Mouse (Mus musculus) hindbrain, embryonic 15.5 days (tissue): ENCODE measurements around the gene Wdr64. TPM values are rescaled to one million over a fixed set of nuclear protein-coding genes. Genes with fewer than 3 reads are reported as not detected.

Experiments
- ATAC-seq: fragments of 200-750 bp; cut with Nextera tagmentation; 2 replicates; pipeline ENCODE4 v1.8.0; 2017; ENCODE audit warnings: low read depth, moderate number of reproducible peaks, moderate TSS enrichment; ENCODE audit not compliant: low FRiP score
- H3K27ac ChIP-seq: fragments of 300-500 bp; sonication (generic); replicated peaks from 2 replicates; pipeline ENCODE4 v1.5.1; 2015; ENCODE audit warnings: mild to moderate bottlenecking, inconsistent platforms
- H3K27me3 ChIP-seq: fragments of 300-500 bp; sonication (generic); 2 replicates; pipeline ENCODE4 v1.6.1; 2015; ENCODE audit warnings: control low read depth, inconsistent platforms
- H3K36me3 ChIP-seq: fragments of 300-500 bp; sonication (generic); 2 replicates; pipeline ENCODE4 v1.6.1; 2015; ENCODE audit warnings: control low read depth, inconsistent platforms
- H3K4me1 ChIP-seq: fragments of 300-500 bp; sonication (generic); replicated peaks from 2 replicates; pipeline ENCODE4 v1.6.1; 2015; ENCODE audit warnings: control low read depth, inconsistent platforms
- H3K4me2 ChIP-seq: fragments of 300-500 bp; sonication (generic); 2 replicates; pipeline ENCODE4 v1.6.1; 2015; ENCODE audit warnings: moderate library complexity, mild to moderate bottlenecking, inconsistent platforms
- H3K4me3 ChIP-seq: fragments of 300-500 bp; sonication (generic); 2 replicates; pipeline ENCODE4 v1.5.1; 2015; ENCODE audit warnings: mild to moderate bottlenecking, inconsistent platforms
- H3K9ac ChIP-seq: fragments of 300-500 bp; sonication (generic); 2 replicates; pipeline ENCODE4 v1.6.1; 2015; ENCODE audit warnings: inconsistent platforms
- H3K9me3 ChIP-seq: fragments of 300-500 bp; sonication (generic); 2 replicates; pipeline ENCODE4 v1.6.1; 2016; ENCODE audit warnings: control low read depth, inconsistent platforms
- WGBS: fragments of 180-500 bp; shearing (Covaris S2); methylation state at CpG from one replicate; pipeline ENCODE4 v1.1.7; 2015; 5-methylcytosine and 5-hydroxymethylcytosine counted together
- polyA plus RNA-seq: library from polyadenylated mRNA; unstranded; fragments of >200 nt; fragmentation: Nextera tagmentation; extraction: Ambion mirVana; gene quantifications from 2 replicates; pipeline ENCODE4 v1.2.1, GENCODE M21; 2015

Gene Wdr64
- polyA plus RNA-seq, 1 experiment from 2014 or later = not detected

DNA sequence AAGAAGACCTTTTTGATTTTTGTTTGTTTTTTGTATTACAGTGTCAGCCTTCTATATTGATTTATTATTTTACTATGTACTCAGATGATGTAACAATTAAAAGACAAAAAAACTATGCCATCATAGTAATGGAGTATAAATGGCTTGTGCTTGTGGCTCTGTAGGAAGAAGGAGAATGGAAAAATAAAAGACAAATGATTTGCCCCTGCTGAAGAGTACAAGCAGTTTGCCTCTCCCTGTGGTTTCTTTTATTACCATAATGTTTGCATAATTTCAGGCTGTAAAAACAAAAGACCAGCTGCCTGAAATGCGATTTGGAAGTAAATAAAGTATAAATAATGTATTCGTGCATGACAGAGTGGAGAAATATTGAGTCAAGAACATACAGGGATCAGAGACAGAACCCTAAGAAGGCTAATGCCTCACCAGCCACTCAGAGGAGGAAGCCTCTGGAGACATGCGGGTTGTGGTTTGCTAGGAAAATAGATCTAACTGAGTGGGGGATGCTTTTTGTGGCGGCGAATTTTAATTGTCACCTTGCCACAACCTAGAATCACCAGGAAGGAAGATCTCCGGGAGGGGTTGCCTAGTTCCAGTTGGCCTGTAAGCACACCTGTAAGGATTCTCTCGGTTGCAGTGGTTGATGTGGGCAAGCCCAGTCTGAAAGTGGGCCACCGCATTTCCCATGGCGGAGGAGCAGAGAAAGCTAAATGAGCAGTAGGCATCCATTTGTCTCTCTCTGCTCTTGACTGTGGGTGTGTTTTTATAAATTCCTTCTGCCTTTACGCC lies 56.4 kb downstream of the Wdr64 start:
- no peak overlapping the region for H3K4me3 ChIP-seq
- H3K27ac ChIP-seq = no peak overlapping the region
- no peaks in the 10 kb centered on the region for H3K4me1 ChIP-seq
- H3K4me2 ChIP-seq = no peak overlapping the region
- no peaks in the 10 kb centered on the region for H3K9me3 ChIP-seq
- ATAC-seq = no peak
- no peak overlapping the region for H3K9ac ChIP-seq
- H3K27me3 ChIP-seq = no peaks in the 10 kb centered on the region
- no peaks in the 10 kb centered on the region for H3K36me3 ChIP-seq
- WGBS = 66% methylated on average over 10 of the region's 10 CpGs

DNA sequence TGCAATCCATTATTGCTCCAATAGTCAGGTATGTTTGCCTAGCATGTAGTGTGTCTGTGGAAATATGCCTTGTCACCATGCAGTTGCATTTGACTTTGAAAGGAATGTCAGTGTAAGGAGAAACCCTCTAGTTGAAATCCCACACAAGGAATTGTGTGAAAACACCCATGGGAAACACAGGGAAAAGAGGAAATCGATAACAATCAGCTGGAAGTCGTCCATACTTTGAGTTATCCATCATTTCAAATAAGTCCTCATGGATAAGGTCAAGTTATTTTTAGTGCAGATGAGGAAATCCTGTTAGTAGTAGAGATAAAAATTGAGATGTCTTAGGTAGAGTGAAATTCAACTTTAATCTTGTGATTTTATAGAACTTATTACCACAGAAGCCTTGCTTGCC lies 96.3 kb downstream of the Wdr64 start:
- H3K4me3 ChIP-seq = no peak overlapping the region
- ATAC-seq = no peak
- H3K4me2 ChIP-seq = no peak overlapping the region
- no peaks in the 10 kb centered on the region for H3K36me3 ChIP-seq
- no peaks in the 10 kb centered on the region for H3K27me3 ChIP-seq
- no peak overlapping the region for H3K9ac ChIP-seq
- H3K9me3 ChIP-seq = no peaks in the 10 kb centered on the region
- 76% methylated on average over 2 of the region's 2 CpGs for WGBS
- no peaks in the 10 kb centered on the region for H3K4me1 ChIP-seq
- no peak overlapping the region for H3K27ac ChIP-seq

DNA sequence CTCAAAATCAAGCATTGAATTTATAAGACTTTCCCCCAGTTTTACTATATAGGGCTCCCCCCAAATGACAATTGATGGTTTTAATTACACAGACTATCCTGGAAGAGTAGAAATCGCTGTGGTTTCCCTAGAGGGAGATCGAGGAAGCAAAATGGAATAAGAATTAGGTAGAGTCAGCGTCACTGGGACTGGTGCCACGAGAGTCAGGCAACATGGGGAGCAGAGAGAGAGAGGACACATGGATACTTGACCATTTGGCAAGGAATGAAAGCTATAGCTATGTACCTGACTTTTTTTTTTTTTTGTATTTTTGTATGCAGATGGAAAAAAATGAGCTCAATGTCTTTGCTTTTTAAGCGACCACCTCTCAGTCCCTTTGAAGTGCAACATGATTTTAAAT lies 110.0 kb downstream of the Wdr64 start:
- H3K9ac ChIP-seq = no peak overlapping the region
- H3K4me3 ChIP-seq = no peak overlapping the region
- 61% methylated on average over 5 of the region's 5 CpGs for WGBS
- no peak overlapping the region for H3K4me2 ChIP-seq
- no peaks in the 10 kb centered on the region for H3K4me1 ChIP-seq
- H3K27me3 ChIP-seq = no peaks in the 10 kb centered on the region
- no peaks in the 10 kb centered on the region for H3K9me3 ChIP-seq
- H3K27ac ChIP-seq = no peak overlapping the region
- no peak for ATAC-seq
- no peaks in the 10 kb centered on the region for H3K36me3 ChIP-seq

DNA sequence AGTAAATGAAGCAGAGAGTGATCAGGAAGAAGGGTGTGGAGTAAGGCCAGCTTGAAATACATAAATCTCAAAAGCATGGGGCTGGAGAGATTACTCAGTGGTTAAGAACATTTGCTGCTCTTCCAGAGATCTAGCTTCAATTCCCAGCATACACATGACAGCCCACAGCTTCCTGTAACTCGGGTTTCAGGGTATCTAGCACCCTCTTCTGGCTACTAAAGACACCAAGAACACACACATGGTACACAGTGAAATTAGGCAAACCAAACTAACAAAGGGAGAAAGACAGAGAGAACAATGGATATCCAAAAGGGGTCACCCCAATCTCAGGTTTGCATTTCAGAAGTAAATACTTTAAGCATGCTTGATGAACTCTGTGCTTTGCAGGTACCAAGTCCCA lies 113.2 kb downstream of the Wdr64 start:
- 23% methylated on average over 1 of the region's 1 CpGs for WGBS
- H3K4me3 ChIP-seq = no peak overlapping the region
- no peaks in the 10 kb centered on the region for H3K27me3 ChIP-seq
- H3K36me3 ChIP-seq = no peaks in the 10 kb centered on the region
- H3K27ac ChIP-seq = no peak overlapping the region
- no peaks in the 10 kb centered on the region for H3K9me3 ChIP-seq
- no peak for ATAC-seq
- no peak overlapping the region for H3K4me2 ChIP-seq
- H3K4me1 ChIP-seq = no peaks in the 10 kb centered on the region
- H3K9ac ChIP-seq = no peak overlapping the region

DNA sequence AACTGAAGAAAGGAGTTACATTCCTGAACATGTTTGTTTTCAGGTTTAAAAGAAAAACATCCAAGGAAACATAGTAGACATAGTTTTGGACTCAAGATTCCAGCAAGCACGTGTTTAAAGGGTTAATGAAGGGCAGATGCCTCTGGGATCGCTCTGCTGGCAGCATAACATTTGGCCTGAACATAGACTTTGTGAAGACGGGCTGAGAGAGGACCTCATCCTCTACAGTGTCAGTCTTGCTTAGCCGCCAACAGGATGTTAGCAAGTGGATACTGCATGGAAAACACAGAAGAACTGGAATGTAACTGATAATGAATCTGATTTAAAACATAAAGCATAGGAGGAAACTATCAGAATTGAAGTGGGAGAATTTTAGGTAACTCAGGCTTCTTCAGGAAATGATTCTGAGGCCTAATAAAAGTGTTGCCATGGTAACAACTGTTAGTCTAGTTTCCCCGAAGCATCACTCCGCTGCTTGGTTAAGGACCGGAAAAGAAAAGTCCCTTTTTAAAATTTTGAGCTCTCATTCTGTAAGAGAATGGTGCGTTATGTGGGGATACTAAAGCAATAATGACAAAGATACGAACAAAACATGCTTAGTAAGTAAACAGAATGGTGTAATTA lies 125.5 kb downstream of the Wdr64 start:
- Histone ChIP-seq H3K9me3 (no peaks in the 10 kb centered on the region), H3K4me1 (peaks cover 9% of the 10 kb centered on the region), H3K9ac (no peak overlapping the region), H3K4me3 (no peak overlapping the region), H3K4me2 (peak overlapping the region; percentile 3; the same call in 1 of the 2 replicates), H3K36me3 (no peaks in the 10 kb centered on the region), H3K27ac (no peak overlapping the region), H3K27me3 (no peaks in the 10 kb centered on the region)
- no peak for ATAC-seq
- WGBS = 50% methylated on average over 9 of the region's 9 CpGs

DNA sequence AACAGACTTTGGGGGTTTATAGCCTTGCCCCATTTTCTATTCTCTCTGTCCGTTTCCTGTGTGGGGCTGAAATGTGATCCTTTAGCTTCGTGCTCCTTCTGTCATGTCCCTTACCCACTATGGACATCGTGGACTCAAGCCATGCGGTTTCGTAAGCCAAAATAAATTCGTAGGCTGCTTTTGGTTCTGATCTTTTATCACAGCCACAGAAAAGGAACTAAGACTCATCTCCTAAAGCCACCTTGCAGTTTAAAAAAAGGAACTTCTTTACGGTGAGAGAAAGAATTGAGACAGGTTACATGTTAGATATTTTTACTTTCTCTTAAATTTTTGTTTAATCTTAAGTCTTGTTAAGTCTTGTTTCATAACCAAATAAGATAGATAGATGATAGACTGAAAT lies 130.1 kb downstream of the Wdr64 start:
- Histone ChIP-seq H3K36me3 (no peaks in the 10 kb centered on the region), H3K9me3 (no peaks in the 10 kb centered on the region), H3K4me3 (no peak overlapping the region), H3K27me3 (no peaks in the 10 kb centered on the region), H3K9ac (no peak overlapping the region), H3K4me2 (no peak overlapping the region), H3K27ac (no peak overlapping the region), H3K4me1 (peaks cover 9% of the 10 kb centered on the region)
- no peak for ATAC-seq
- WGBS = 92% methylated on average over 7 of the region's 7 CpGs

DNA sequence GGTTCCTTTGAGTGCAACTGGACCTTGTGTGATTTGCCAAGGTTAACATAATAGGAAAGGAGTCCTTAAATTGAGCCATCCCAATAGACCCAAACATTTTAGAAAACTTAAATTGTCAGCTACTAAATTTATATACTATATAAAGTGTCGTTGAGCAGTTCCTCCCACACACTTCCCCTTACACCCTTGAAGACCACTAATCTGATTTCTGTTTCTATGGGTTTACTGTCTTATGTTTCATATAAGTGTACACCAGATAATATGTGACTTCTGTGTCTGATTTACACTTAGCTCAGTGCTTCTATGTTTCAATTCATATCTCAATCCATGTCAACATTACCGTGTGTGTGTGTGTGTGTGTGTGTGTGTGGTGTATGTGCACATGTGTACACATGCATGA lies 130.8 kb downstream of the Wdr64 start:
- Histone ChIP-seq H3K9ac (no peak overlapping the region), H3K4me1 (peaks cover 3% of the 10 kb centered on the region), H3K27ac (no peak overlapping the region), H3K27me3 (no peaks in the 10 kb centered on the region), H3K4me2 (no peak overlapping the region), H3K4me3 (no peak overlapping the region), H3K36me3 (no peaks in the 10 kb centered on the region), H3K9me3 (no peaks in the 10 kb centered on the region)
- ATAC-seq = no peak
- WGBS = 94% methylated on average over 2 of the region's 2 CpGs

DNA sequence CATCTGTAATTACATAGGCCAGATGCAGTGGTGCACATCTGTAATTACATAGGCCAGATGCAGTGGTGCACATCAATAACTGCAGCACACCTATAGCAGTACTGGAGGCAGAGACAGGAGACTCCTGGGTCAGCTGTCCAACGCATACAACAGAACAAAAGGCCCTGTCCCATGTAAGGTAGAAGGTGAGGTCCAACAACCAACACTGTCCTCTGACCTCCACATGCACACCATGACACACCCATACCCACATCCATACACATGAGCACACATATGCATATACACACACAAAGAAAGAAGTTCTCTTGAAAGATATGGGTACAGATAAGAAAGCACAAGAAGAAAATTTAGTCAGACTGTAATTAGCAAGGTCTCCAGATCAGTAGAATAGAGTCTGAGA lies 157.1 kb downstream of the Wdr64 start:
- Histone ChIP-seq H3K4me2 (no peak overlapping the region), H3K4me1 (no peaks in the 10 kb centered on the region), H3K4me3 (no peak overlapping the region), H3K9ac (no peak overlapping the region), H3K36me3 (no peaks in the 10 kb centered on the region), H3K27me3 (no peaks in the 10 kb centered on the region), H3K27ac (no peak overlapping the region), H3K9me3 (no peaks in the 10 kb centered on the region)
- ATAC-seq = no peak
- WGBS = 77% methylated on average over 1 of the region's 1 CpGs

Other genes starting within 250 kb of the Wdr64 start
- gene Rgs7, start 206.1 kb upstream of the Wdr64 start, polyA plus RNA-seq = 41.0 and 42.6 TPM in 2 replicates
- 0.13 TPM in 1 of 2 replicates, not detected in the other for gene Kmo, start 78.2 kb upstream of the Wdr64 start, polyA plus RNA-seq
- gene Fh1, start 73.0 kb upstream of the Wdr64 start, polyA plus RNA-seq = 97.9 and 106 TPM in 2 replicates
- gene Opn3, start 5.8 kb upstream of the Wdr64 start, polyA plus RNA-seq = 8.1 and 8.7 TPM in 2 replicates
- 3.3 and 3.7 TPM in 2 replicates for gene Chml, start 5.7 kb upstream of the Wdr64 start, polyA plus RNA-seq
- 9.7 and 13.8 TPM in 2 replicates for gene Exo1, start 182.0 kb downstream of the Wdr64 start, polyA plus RNA-seq
- gene Gm38100, start 221.7 kb downstream of the Wdr64 start, polyA plus RNA-seq = not detected in 2 replicates